Mouse (Mus musculus) intestine, embryonic 14.5 days (tissue): ENCODE data around the gene Coro1c. TPM values are rescaled to one million over a fixed set of nuclear protein-coding genes. Genes with fewer than 3 reads are reported as not detected.
A peak's percentile ranks its signal among the peaks of the same experiment; 100 is the strongest.

Experiments used
- ATAC-seq: fragments of 200-750 bp; cut with Nextera tagmentation; replicated peaks from 2 replicates; pipeline ENCODE4 v1.8.0; 2017; ENCODE audit warnings: low read depth, moderate number of reproducible peaks, moderate TSS enrichment, moderate library complexity; ENCODE audit not compliant: low FRiP score, low TSS enrichment
- DNase-seq: peaks from one replicate; pipeline ENCODE4 v3.0.0-alpha.2; 2018; ENCODE audit warnings: low spot score
- H3K27ac ChIP-seq: fragments of 300-500 bp; sonication (generic); 2 replicates; pipeline ENCODE4 v1.5.1; 2014; ENCODE audit warnings: low read depth, mild to moderate bottlenecking, control low read depth
- H3K27me3 ChIP-seq: fragments of 300-500 bp; sonication (generic); replicated peaks from 2 replicates; pipeline ENCODE4 v1.6.1; 2014; ENCODE audit warnings: low read length, control low read depth; ENCODE audit not compliant: control insufficient read depth, insufficient read depth
- H3K36me3 ChIP-seq: fragments of 300-500 bp; sonication (generic); 2 replicates; pipeline ENCODE4 v1.6.1; 2014; ENCODE audit warnings: low read length, control low read depth; ENCODE audit not compliant: control insufficient read depth, insufficient read depth
- H3K4me1 ChIP-seq: fragments of 300-500 bp; sonication (generic); replicated peaks from 2 replicates; pipeline ENCODE4 v1.6.1; 2014; ENCODE audit warnings: low read length, control low read depth, mixed read lengths; ENCODE audit not compliant: control insufficient read depth, insufficient read depth
- H3K4me2 ChIP-seq: fragments of 300-500 bp; sonication (generic); 2 replicates; pipeline ENCODE4 v1.6.1; 2014; ENCODE audit warnings: low read length
- H3K4me3 ChIP-seq: fragments of 300-500 bp; sonication (generic); 2 replicates; pipeline ENCODE4 v1.5.1; 2014; ENCODE audit warnings: low read depth, low read length, control low read depth, mixed read lengths
- H3K9ac ChIP-seq: fragments of 300-500 bp; sonication (generic); 2 replicates; pipeline ENCODE4 v1.6.1; 2014; ENCODE audit warnings: mild to moderate bottlenecking, low read length
- H3K9me3 ChIP-seq: fragments of 300-500 bp; sonication (generic); 2 replicates; pipeline ENCODE4 v1.6.1; 2016; ENCODE audit warnings: low read length, control low read depth; ENCODE audit not compliant: control insufficient read depth
- WGBS: fragments of 180-500 bp; shearing (Covaris S2); extraction: QIAGEN DNeasy Blood & Tissue Kit; methylation state at CpG from one replicate; pipeline ENCODE4 v1.1.7; 2014; 5-methylcytosine and 5-hydroxymethylcytosine counted together
- polyA plus RNA-seq: library from polyadenylated mRNA; unstranded; fragments of >200 nt; fragmentation: Nextera tagmentation; extraction: Ambion mirVana; gene quantifications from 2 replicates; pipeline ENCODE4 v1.2.1, GENCODE M21; 2014

The Coro1c gene
- 185 and 200 TPM in 2 replicates for polyA plus RNA-seq

- H3K36me3 ChIP-seq, result no peaks in the 10 kb centered on the region
- ATAC-seq (peak; percentile 83), DNase-seq (peak; percentile 100)
- H3K9ac ChIP-seq, result peak within 1 kb of the TSS; percentile 87
- no peaks in the 10 kb centered on the region for H3K9me3 ChIP-seq
- H3K27me3 ChIP-seq, result no peaks in the 10 kb centered on the region
- H3K4me2 ChIP-seq, result peak within 1 kb of the TSS; percentile 75
- H3K27ac ChIP-seq, result peak within 1 kb of the TSS; percentile 96
- H3K4me1 ChIP-seq, result peaks cover 32% of the 10 kb centered on the region
- under 1% methylated on average over 56 of the region's 68 CpGs for WGBS
- H3K4me3 ChIP-seq, result peak within 1 kb of the TSS; percentile 81
Measured at GRCm38 (mm10) chr5:113908592-113909441, at the start of gene Coro1c. Gene Coro1c (minus strand): TSS chr5:113908758.

GRCm38 (mm10) chr5:113956510-113956909, 48.0 kb upstream of the Coro1c start:
- Histone ChIP-seq H3K4me1 (peaks cover 5% of the 10 kb centered on the region; the same call in 1 of the 2 replicates), H3K9me3 (no peaks in the 10 kb centered on the region), H3K27ac (no peak overlapping the region), H3K9ac (no peak overlapping the region), H3K27me3 (no peaks in the 10 kb centered on the region), H3K36me3 (peaks cover 43% of the 10 kb centered on the region), H3K4me3 (no peak overlapping the region), H3K4me2 (no peak overlapping the region)
- ATAC-seq (0 out of 2 replicates have a peak, but pooled peaks have one; percentile 16), DNase-seq (peak; percentile 99)
- 9% methylated on average over 4 of the region's 4 CpGs for WGBS

- Histone ChIP-seq H3K9ac (no peak overlapping the region), H3K27me3 (no peaks in the 10 kb centered on the region), H3K4me1 (peaks cover 5% of the 10 kb centered on the region; the same call in 1 of the 2 replicates), H3K27ac (no peak overlapping the region), H3K36me3 (peaks cover 50% of the 10 kb centered on the region), H3K4me3 (no peak overlapping the region), H3K9me3 (no peaks in the 10 kb centered on the region), H3K4me2 (no peak overlapping the region)
- 91% methylated on average over 8 of the region's 8 CpGs for WGBS
- ATAC-seq (no peak), DNase-seq (no peak)
Measured at GRCm38 (mm10) chr5:113955691-113956090, 47.1 kb upstream of the Coro1c start.

GRCm38 (mm10) chr5:113955281-113955680, 46.7 kb upstream of the Coro1c start:
- whole genome bisulfite sequencing, result 77% methylated on average over 5 of the region's 5 CpGs
- no peak overlapping the region for H3K27ac ChIP-seq
- H3K9me3 ChIP-seq, result no peaks in the 10 kb centered on the region
- H3K27me3 ChIP-seq, result no peaks in the 10 kb centered on the region
- H3K9ac ChIP-seq, result no peak overlapping the region
- ATAC-seq, result no peak
- DNase-seq, result no peak
- peaks cover 54% of the 10 kb centered on the region for H3K36me3 ChIP-seq
- no peak overlapping the region for H3K4me2 ChIP-seq
- peaks cover 5% of the 10 kb centered on the region; the same call in 1 of the 2 replicates for H3K4me1 ChIP-seq
- no peak overlapping the region for H3K4me3 ChIP-seq

GRCm38 (mm10) chr5:113954421-113954820, 45.9 kb upstream of the Coro1c start:
- DNase-seq, result peak; percentile 94
- H3K4me3 ChIP-seq, result no peak overlapping the region
- WGBS, result 11% methylated on average over 7 of the region's 7 CpGs
- no peak overlapping the region for H3K27ac ChIP-seq
- no peaks in the 10 kb centered on the region for H3K27me3 ChIP-seq
- H3K4me1 ChIP-seq, result no peaks in the 10 kb centered on the region; the same call in 1 of the 2 replicates
- no peak overlapping the region for H3K9ac ChIP-seq
- H3K4me2 ChIP-seq, result no peak overlapping the region
- peak; percentile 33; the same call in 1 of the 2 replicates for ATAC-seq
- peaks cover 63% of the 10 kb centered on the region for H3K36me3 ChIP-seq
- no peaks in the 10 kb centered on the region for H3K9me3 ChIP-seq

- H3K27me3 ChIP-seq, result no peaks in the 10 kb centered on the region
- DNase-seq (no peak), ATAC-seq (no peak)
- no peak overlapping the region for H3K4me2 ChIP-seq
- no peak overlapping the region for H3K4me3 ChIP-seq
- H3K9me3 ChIP-seq, result no peaks in the 10 kb centered on the region
- WGBS, result 59% methylated on average over 10 of the region's 10 CpGs
- no peak overlapping the region for H3K9ac ChIP-seq
- peaks cover 77% of the 10 kb centered on the region for H3K36me3 ChIP-seq
- no peak overlapping the region for H3K27ac ChIP-seq
- H3K4me1 ChIP-seq, result no peaks in the 10 kb centered on the region; the same call in 1 of the 2 replicates
Measured at GRCm38 (mm10) chr5:113952519-113952918, 44.0 kb upstream of the Coro1c start.

- H3K4me1 ChIP-seq, result no peaks in the 10 kb centered on the region; the same call in 1 of the 2 replicates
- H3K27me3 ChIP-seq, result no peaks in the 10 kb centered on the region
- H3K4me2 ChIP-seq, result no peak overlapping the region
- H3K27ac ChIP-seq, result no peak overlapping the region
- H3K4me3 ChIP-seq, result no peak overlapping the region
- ATAC-seq (no peak), DNase-seq (no peak)
- WGBS, result 43% methylated on average over 11 of the region's 11 CpGs
- no peaks in the 10 kb centered on the region for H3K9me3 ChIP-seq
- peaks cover 81% of the 10 kb centered on the region for H3K36me3 ChIP-seq
- no peak overlapping the region for H3K9ac ChIP-seq
Measured at GRCm38 (mm10) chr5:113951693-113952071, 43.1 kb upstream of the Coro1c start.

- H3K4me3 ChIP-seq, result no peak overlapping the region
- no peaks in the 10 kb centered on the region for H3K9me3 ChIP-seq
- no peak overlapping the region for H3K9ac ChIP-seq
- ATAC-seq (no peak), DNase-seq (no peak)
- H3K4me2 ChIP-seq, result no peak overlapping the region
- H3K36me3 ChIP-seq, result peaks cover 83% of the 10 kb centered on the region
- H3K4me1 ChIP-seq, result no peaks in the 10 kb centered on the region; the same call in 1 of the 2 replicates
- H3K27me3 ChIP-seq, result no peaks in the 10 kb centered on the region
- WGBS, result 74% methylated on average over 19 of the region's 19 CpGs
- no peak overlapping the region for H3K27ac ChIP-seq
Measured at GRCm38 (mm10) chr5:113950786-113951692, 42.5 kb upstream of the Coro1c start.
